Mouse (Mus musculus): ENCODE data around the gene Stag2. TPM values are rescaled to one million over a fixed set of nuclear protein-coding genes. Genes with fewer than 3 reads are reported as not detected.

The Stag2 gene
- polyA plus RNA-seq, 1 experiment from 2014 or later: 42.1 TPM

DNA sequence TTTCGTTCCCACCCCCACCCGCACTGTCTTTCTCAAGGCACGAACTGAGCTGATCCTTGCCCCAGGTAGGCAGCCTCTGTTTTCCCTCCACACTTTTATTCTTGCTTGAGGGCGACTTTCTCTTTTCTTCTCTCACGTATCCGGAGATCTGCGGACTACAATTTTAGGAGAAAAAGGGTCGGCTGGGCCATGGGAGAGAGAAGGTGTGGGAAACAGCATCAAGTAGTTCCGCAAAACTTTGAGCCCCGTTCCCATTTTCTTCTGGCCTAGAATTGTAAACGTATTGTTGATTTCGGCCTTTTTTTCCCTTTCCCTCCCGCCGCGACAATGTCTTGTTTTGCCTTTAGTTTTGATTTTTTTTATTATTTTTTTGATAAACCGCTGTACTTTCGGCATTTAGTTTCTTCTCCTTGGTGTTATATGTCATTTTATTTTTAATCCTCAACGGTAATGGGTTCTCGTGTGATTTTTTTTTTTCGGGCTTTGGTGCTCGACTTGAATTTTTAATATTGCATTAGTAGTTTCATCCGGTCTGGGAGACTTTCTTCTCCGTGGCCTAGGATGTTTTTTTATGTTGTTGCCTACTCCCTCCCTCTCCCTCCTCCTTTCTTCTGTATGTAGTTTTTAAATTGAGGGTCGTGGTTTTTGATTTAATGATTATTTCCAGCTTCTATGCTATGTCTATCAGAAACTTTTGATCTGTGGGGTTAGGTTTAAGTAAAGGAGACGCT, 2.1 kb downstream of the Stag2 start:
- H3K27ac ChIP-seq: peak overlapping the region; percentile 94
- peak overlapping the region; percentile 56 for H3K4me3 ChIP-seq
- peaks cover 2% of the 10 kb centered on the region; the same call in 1 of the 2 replicates for H3K4me1 ChIP-seq
- peak overlapping the region; percentile 31; the same call in 1 of the 2 replicates for H3K9ac ChIP-seq
- no peaks in the 10 kb centered on the region for H3K27me3 ChIP-seq
- 12% methylated on average over 25 of the region's 25 CpGs for WGBS
- peak overlapping the region; percentile 36 for H3K4me2 ChIP-seq
- no peak for ATAC-seq (ENCODE audit: insufficient number of reproducible peaks, low FRiP score, low TSS enrichment, low read depth)
- H3K36me3 ChIP-seq: no peaks in the 10 kb centered on the region
- H3K9me3 ChIP-seq: no peaks in the 10 kb centered on the region

DNA sequence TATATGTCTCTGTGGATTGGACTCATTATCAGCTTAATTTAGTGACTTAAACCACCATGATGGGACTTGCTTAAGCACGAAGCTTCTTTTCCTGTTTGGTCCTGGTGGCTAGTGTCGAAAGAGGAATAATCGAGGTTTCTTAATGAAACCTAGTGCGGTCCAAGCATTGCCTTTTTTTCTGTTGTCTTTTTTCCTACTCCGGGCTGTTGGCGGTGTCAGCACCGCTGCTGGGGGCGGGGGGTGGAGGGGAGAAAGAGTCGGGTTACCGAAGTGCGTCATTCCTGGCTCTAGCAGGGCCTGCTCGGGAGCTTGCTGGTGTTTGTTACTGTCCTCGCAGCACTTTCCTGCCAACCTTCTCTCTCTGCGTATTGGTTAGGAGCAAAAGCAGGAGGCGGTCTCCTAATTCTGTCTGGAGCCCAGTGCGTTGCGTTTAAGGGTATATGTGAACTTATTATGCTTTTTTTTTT, 2.8 kb downstream of the Stag2 start:
- H3K4me3 ChIP-seq: peak overlapping the region; percentile 56
- no peaks in the 10 kb centered on the region for H3K27me3 ChIP-seq
- H3K4me1 ChIP-seq: peaks cover 2% of the 10 kb centered on the region; the same call in 1 of the 2 replicates
- peak; percentile 81 for ATAC-seq (ENCODE audit: insufficient number of reproducible peaks, low FRiP score, low TSS enrichment, low read depth)
- H3K36me3 ChIP-seq: no peaks in the 10 kb centered on the region
- peak overlapping the region; percentile 36 for H3K4me2 ChIP-seq
- H3K9me3 ChIP-seq: no peaks in the 10 kb centered on the region
- 13% methylated on average over 17 of the region's 17 CpGs for WGBS
- H3K27ac ChIP-seq: peak overlapping the region; percentile 94
- H3K9ac ChIP-seq: 0 out of 2 replicates have a peak overlapping the region, but pooled peaks have one; percentile 26

DNA sequence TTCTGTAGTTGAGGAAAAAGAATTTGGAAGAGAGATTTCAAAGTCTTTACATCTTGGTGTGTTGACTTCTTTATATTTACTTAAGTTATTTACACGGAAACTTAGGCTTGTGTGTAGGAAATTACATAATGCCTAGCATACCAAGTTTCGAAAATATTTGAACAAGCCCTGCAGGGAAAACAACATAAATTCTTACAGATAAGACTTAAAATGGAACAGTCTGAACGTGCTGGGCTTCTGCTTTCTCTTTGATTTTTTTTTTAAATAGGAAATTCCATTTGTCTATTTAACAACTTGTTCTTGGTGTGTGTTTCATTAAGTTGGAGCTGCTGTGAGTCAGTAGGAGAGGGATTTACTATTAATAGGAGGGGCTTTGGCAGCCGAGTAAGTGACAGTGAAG, 3.9 kb downstream of the Stag2 start:
- H3K4me1 ChIP-seq: peaks cover 2% of the 10 kb centered on the region; the same call in 1 of the 2 replicates
- no peak overlapping the region for H3K27ac ChIP-seq
- H3K27me3 ChIP-seq: no peaks in the 10 kb centered on the region
- 20% methylated on average over 4 of the region's 4 CpGs for WGBS
- H3K36me3 ChIP-seq: no peaks in the 10 kb centered on the region
- H3K9ac ChIP-seq: no peak overlapping the region
- no peaks in the 10 kb centered on the region for H3K9me3 ChIP-seq
- no peak for ATAC-seq (ENCODE audit: insufficient number of reproducible peaks, low FRiP score, low TSS enrichment, low read depth)
- H3K4me2 ChIP-seq: peak overlapping the region; percentile 36
- peak overlapping the region; percentile 56 for H3K4me3 ChIP-seq

DNA sequence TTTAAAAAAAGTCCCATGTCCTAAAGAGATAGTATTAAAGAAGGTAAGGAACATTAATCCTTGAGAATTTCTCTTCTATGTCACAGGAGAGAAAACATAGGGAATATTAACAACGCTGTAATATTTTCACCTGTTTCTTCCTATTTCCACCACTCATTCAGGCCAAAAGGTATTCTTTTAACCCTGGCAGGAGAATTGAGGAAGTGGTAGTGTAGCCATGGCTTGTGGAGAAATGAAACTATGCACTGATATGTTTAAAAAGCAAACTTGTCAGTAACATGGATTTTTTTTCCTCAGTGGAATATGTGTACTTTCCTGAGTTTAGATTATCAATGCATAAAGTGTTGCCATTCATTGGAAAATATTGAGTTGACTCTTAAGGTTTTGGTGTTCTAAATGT, 16.3 kb downstream of the Stag2 start:
- H3K4me1 ChIP-seq: no peaks in the 10 kb centered on the region
- H3K27ac ChIP-seq: no peak overlapping the region
- 83% methylated on average over 1 of the region's 1 CpGs for WGBS
- no peaks in the 10 kb centered on the region for H3K36me3 ChIP-seq
- no peak overlapping the region for H3K4me2 ChIP-seq
- no peaks in the 10 kb centered on the region for H3K27me3 ChIP-seq
- H3K9me3 ChIP-seq: no peaks in the 10 kb centered on the region
- H3K4me3 ChIP-seq: no peak overlapping the region
- H3K9ac ChIP-seq: no peak overlapping the region
- no peak for ATAC-seq (ENCODE audit: insufficient number of reproducible peaks, low FRiP score, low TSS enrichment, low read depth)

DNA sequence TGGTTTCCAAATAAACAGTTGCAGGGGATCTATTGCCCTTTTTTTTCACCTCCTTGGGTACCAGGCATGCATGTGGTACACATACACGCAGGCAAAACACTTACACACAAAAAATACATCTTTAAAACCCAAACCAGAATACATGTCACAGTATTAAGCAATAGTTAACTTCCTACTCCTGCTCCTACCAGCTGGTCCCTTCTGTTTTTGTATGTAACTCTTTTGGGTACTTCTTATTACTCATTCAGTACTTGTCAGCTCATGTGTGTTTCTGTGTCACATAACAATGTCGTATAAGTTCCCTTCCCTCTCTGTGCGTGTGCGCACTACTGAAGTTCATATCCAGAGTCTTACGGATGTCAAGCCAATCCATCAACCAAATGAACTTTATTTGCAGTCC, 21.7 kb downstream of the Stag2 start:
- Histone ChIP-seq H3K4me1 (no peaks in the 10 kb centered on the region), H3K27ac (no peak overlapping the region), H3K9ac (no peak overlapping the region), H3K4me2 (no peak overlapping the region), H3K4me3 (no peak overlapping the region), H3K27me3 (no peaks in the 10 kb centered on the region), H3K36me3 (no peaks in the 10 kb centered on the region), H3K9me3 (no peaks in the 10 kb centered on the region)
- ATAC-seq (ENCODE audit: insufficient number of reproducible peaks, low FRiP score, low TSS enrichment, low read depth): no peak
- 86% methylated on average over 5 of the region's 5 CpGs for WGBS

DNA sequence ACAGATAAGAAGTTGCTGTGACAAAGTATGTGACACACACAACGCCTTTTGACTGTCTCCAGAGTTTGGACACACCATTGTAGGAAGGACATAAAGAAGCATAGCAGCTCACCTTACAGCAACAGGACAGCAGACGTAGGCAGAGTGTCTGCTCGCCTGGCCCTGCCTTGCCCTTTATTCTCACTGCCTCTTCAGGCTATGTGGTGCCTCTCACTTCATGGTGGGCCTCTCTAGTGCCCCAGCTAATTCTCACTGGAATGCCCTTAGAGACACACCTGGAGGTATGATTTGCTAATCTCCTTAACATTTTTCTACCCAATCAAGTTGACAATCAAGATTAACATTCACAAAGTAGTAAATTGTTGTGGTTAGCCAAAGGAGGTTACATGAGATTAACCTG, 38.5 kb downstream of the Stag2 start:
- H3K4me3 ChIP-seq: no peak overlapping the region
- H3K4me2 ChIP-seq: no peak overlapping the region
- H3K27ac ChIP-seq: no peak overlapping the region
- no peaks in the 10 kb centered on the region for H3K36me3 ChIP-seq
- no peak overlapping the region for H3K9ac ChIP-seq
- ATAC-seq (ENCODE audit: insufficient number of reproducible peaks, low FRiP score, low TSS enrichment, low read depth): no peak
- 70% methylated on average over 3 of the region's 3 CpGs for WGBS
- H3K9me3 ChIP-seq: no peaks in the 10 kb centered on the region
- no peaks in the 10 kb centered on the region for H3K4me1 ChIP-seq
- no peaks in the 10 kb centered on the region for H3K27me3 ChIP-seq

DNA sequence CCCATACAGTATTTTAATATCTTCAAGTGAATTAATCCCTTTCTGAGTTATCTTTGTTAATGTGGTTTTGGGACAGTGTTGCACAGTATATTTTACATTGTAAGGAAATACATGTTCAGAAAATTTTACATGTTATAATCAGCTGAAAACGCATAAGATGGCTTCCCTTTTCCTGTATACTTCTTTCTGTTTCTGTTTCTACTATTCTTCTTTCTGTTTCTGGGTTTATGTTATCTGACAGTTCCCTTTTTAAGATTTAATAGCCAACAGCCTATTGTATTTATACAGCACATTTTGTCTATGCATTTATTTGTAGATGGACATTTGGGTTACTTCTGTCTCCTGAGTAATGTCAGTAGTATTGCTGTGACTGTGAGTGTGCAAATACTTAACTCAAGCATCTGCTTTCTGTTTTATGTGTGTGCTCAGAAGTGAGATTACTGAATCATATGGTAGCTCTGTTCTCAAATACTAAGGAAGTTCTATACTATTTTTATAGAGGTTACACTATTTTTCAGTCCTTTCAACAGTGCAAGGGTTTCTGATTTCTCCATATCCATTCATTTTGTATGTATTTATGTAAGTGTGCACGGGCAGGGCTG, 39.8 kb downstream of the Stag2 start:
- Histone ChIP-seq H3K27ac (no peak overlapping the region), H3K9me3 (no peaks in the 10 kb centered on the region), H3K4me3 (no peak overlapping the region), H3K27me3 (no peaks in the 10 kb centered on the region), H3K4me1 (no peaks in the 10 kb centered on the region), H3K36me3 (no peaks in the 10 kb centered on the region), H3K9ac (no peak overlapping the region), H3K4me2 (no peak overlapping the region)
- 71% methylated on average over 2 of the region's 2 CpGs for WGBS
- no peak for ATAC-seq (ENCODE audit: insufficient number of reproducible peaks, low FRiP score, low TSS enrichment, low read depth)

DNA sequence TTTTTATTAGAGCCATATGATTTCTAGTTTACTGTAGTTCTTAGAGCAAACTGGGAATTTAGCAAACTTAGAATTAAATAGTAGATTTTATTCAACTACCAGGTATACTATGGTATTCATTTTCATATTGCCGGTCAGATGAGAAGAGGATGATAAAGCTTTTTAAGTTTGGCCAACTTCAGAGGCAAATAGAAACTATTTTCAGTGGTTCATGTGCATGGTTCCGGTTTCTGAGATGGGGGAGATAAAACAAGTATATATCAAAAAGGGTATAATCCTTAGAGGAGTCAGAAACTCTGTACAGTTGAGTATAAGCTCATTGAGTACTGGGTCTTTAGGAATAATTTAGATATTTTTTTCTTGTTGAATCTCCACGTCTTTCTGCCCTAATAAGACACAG, 45.5 kb downstream of the Stag2 start:
- H3K27ac ChIP-seq: no peak overlapping the region
- 80% methylated on average over 3 of the region's 3 CpGs for WGBS

DNA sequence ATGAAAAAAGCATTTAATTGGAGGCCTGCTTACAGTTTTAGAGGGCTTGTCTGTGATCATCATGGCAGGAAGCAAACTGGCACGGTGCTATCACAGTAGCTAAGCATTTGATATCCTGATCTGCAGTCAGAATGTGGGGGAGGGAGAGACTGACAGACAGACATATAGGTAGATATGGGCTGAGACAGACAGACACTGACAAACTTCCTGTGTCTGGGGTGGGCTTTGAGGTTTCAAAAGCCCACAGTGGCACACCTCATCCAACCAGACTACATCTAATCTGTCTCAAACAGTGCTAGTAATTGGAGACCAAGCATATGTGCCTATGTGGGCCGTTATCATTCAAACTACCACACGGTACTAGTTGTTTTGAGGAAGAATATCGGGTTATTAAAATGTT, 53.4 kb downstream of the Stag2 start:
- Histone ChIP-seq H3K36me3 (0 out of 2 replicates have a peak, but pooled peaks cover 4% of the 10 kb centered on the region), H3K9me3 (no peaks in the 10 kb centered on the region), H3K27ac (no peak overlapping the region), H3K4me3 (no peak overlapping the region), H3K9ac (no peak overlapping the region), H3K4me1 (no peaks in the 10 kb centered on the region), H3K4me2 (no peak overlapping the region), H3K27me3 (no peaks in the 10 kb centered on the region)
- no peak for ATAC-seq (ENCODE audit: insufficient number of reproducible peaks, low FRiP score, low TSS enrichment, low read depth)
- 94% methylated on average over 4 of the region's 4 CpGs for WGBS

More for the DNA sequence above, 45.5 kb downstream of the Stag2 start:
- Histone ChIP-seq H3K9me3 (no peaks in the 10 kb centered on the region), H3K4me1 (no peaks in the 10 kb centered on the region), H3K27me3 (no peaks in the 10 kb centered on the region), H3K4me3 (no peak overlapping the region), H3K36me3 (no peaks in the 10 kb centered on the region), H3K4me2 (no peak overlapping the region), H3K9ac (no peak overlapping the region)
- no peak for ATAC-seq (ENCODE audit: insufficient number of reproducible peaks, low FRiP score, low TSS enrichment, low read depth)

DNA sequence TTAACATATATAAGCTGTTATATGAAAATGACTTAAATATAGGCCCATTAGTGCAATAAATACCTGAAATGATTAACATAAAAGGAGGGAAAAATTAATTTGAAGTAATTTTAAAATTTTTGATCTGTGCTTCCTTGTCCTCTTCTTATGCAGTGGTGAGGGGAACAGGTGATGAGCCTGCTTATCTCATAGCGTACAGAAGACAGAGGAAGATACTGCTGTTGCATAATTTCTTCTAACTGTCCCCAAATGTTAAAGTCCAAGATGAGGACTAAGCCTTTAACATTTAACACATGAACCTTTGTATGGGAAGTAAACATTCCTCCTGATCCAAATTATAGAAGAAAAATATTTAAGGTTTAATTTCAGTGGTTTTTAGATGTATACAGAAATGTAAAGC, 66.6 kb downstream of the Stag2 start:
- H3K4me3 ChIP-seq: no peak overlapping the region
- no peak overlapping the region for H3K27ac ChIP-seq
- no peak overlapping the region for H3K4me2 ChIP-seq
- no peak for ATAC-seq (ENCODE audit: insufficient number of reproducible peaks, low FRiP score, low TSS enrichment, low read depth)
- WGBS: 88% methylated on average over 1 of the region's 1 CpGs
- H3K36me3 ChIP-seq: no peaks in the 10 kb centered on the region
- H3K4me1 ChIP-seq: no peaks in the 10 kb centered on the region
- H3K9ac ChIP-seq: no peak overlapping the region
- H3K9me3 ChIP-seq: no peaks in the 10 kb centered on the region
- no peaks in the 10 kb centered on the region for H3K27me3 ChIP-seq

DNA sequence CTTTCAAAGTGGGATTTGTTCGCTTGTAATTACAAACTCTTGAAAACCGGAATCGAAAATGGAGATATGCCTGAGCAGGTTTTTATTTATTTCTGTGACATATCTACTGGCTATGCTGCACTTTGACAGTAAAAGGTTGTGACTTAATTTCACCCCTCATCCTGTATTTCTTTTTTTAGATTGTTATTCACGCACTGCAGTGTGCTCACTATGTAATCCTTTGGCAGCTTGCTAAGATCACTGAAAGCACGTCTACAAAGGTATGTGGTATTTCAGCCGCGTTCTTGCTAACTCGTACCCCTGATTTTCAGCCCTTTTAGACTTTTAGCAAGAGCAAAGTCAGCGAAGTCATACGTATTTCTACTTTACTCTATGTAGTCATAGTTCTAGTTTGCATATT, 101.2 kb downstream of the Stag2 start:
- ATAC-seq (ENCODE audit: insufficient number of reproducible peaks, low FRiP score, low TSS enrichment, low read depth): no peak
- no peak overlapping the region for H3K4me3 ChIP-seq
- WGBS: 88% methylated on average over 10 of the region's 10 CpGs
- H3K9me3 ChIP-seq: no peaks in the 10 kb centered on the region
- 0 out of 2 replicates have a peak, but pooled peaks cover 3% of the 10 kb centered on the region for H3K36me3 ChIP-seq
- H3K27me3 ChIP-seq: no peaks in the 10 kb centered on the region
- no peak overlapping the region for H3K9ac ChIP-seq
- no peak overlapping the region for H3K4me2 ChIP-seq
- H3K27ac ChIP-seq: no peak overlapping the region
- no peaks in the 10 kb centered on the region for H3K4me1 ChIP-seq

DNA sequence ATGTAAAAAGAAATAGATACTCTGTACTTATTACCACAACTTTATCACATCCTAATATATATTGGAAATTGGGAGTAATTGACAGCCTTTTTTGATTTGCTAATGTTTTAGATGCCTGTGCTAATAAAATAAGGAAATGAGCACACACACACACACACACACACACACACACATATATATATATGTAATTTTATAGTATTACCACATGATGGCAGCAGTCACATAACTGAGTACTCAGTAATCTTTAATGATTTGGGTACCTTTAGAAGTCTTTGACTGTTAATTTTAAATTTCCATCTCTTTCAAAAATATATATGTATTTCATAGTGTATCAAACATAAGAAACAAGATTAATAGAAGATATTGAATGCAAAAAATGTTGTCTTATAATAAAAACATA, 123.6 kb downstream of the Stag2 start:
- no peaks in the 10 kb centered on the region for H3K4me1 ChIP-seq
- no peak overlapping the region for H3K9ac ChIP-seq
- H3K27ac ChIP-seq: no peak overlapping the region
- no peak overlapping the region for H3K4me3 ChIP-seq
- no peak for ATAC-seq (ENCODE audit: insufficient number of reproducible peaks, low FRiP score, low TSS enrichment, low read depth)
- H3K27me3 ChIP-seq: no peaks in the 10 kb centered on the region
- H3K9me3 ChIP-seq: no peaks in the 10 kb centered on the region
- H3K36me3 ChIP-seq: no peaks in the 10 kb centered on the region
- H3K4me2 ChIP-seq: no peak overlapping the region
